Mouse (Mus musculus) embryo, embryonic 10 days (tissue): ENCODE results near the gene Igsf23.
A peak's percentile ranks its signal among the peaks of the same experiment; 100 is the strongest.
"Not testable (repeated sequence)": the region's sequence is repeated elsewhere in the genome, so short reads cannot be mapped to it uniquely, and the experiment has no call there.

Source experiments
- DNase-seq: peaks from one replicate; pipeline ENCODE4 v3.0.0-alpha.2; 2015; ENCODE audit warnings: low spot score

Gene Igsf23

GRCm38 (mm10) chr7:19950589-19950988, at the start of gene Igsf23:
TSS of gene Igsf23 (minus strand) at chr7:19950756.
- peak; percentile 32 for DNase-seq

- DNase-seq, result not testable (repeated sequence)
Measured at GRCm38 (mm10) chr7:19996721-19997120, 46.2 kb upstream of the Igsf23 start.

GRCm38 (mm10) chr7:19991165-19991564, 40.6 kb upstream of the Igsf23 start, which contains the start of gene Nlrp9b:
TSS of gene Nlrp9b (plus strand) at chr7:19991465.
- not testable (repeated sequence) for DNase-seq

- DNase-seq, result no peak
Measured at GRCm38 (mm10) chr7:19971516-19971915, 21.0 kb upstream of the Igsf23 start.

GRCm38 (mm10) chr7:19970196-19970595, 19.6 kb upstream of the Igsf23 start:
- DNase-seq, result no peak

DNA sequence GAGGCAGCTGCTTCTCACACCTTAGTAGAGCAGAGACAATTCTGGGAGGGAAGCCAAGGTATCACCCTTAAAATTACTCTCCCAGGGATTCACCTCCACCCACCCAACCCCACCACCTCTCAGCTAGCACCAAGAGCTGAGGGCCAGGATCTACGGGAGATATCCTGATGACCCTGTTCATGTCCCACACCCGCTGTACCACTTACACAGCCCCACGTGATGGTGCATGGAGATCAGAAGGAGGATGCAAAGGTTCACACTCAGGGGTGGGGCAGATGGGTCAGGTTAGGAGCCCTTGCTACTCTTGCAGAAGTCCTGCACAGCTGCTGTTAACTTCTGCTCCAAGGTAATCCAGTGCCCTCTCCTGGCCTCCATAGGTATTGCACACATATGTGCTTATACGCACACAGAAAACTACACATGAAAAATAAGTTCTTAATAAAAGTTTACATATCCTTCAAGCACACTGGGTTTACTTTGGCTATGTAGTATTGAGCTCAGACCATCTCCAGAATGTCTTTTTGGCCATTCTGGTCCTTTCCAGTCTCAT, 19.1 kb upstream of the Igsf23 start:
- no peak for DNase-seq

- no peak for DNase-seq
Measured at GRCm38 (mm10) chr7:19969106-19969505, 18.6 kb upstream of the Igsf23 start.

DNA sequence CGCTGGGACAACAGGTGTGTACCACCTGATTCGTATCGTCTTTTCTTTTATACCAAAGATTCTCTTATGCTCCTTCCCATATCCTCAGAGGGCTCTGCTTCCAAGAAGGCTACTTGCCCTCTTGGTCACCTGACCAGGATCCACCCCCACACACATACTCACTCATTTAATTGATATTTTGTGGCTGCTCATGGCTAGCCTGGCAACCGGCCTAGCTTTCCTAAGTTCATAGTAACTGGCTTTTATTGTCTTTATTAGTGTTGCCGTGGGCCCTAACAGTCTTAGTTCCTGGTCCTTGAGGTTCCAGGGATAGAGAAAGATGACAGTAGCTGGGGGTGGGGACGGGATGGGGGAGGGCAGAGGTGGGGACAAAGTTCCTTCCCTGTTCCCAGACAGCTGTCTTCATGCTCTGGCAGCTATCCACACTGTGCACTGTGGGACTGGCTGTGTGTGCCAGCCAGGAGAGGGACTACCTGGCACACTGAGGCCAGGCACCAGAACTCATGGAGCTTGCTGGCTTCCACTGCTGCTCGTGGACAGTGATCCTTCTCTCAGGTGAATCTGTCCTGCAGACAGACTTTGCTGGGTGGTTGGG, 14.5 kb upstream of the Igsf23 start, which contains the start of gene Ceacam20:
TSS of gene Ceacam20 (plus strand) at position 428 of the 595 bp plus-strand sequence.
- DNase-seq, result no peak

GRCm38 (mm10) chr7:19962423-19962822, 11.9 kb upstream of the Igsf23 start:
- DNase-seq, result no peak

GRCm38 (mm10) chr7:19956341-19956781, 5.8 kb upstream of the Igsf23 start:
- peak; percentile 92 for DNase-seq

DNA sequence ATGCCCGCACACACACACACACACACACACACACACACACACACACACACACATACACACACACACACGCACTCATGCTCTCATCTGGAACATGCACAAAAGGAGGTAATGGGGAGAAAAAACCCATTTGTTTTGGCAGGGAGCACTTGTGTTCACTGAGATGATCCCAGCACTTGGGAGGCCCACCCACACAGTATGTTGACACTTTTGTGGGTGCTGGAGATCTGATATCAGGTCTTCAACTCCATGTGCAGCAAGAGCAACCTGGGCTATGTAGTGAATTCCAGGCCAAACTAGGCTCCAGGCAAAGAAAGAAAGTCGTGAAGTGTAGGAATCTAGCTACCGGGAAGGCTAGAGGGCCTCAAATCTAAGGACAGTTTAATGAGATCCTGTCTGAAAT, 5.3 kb upstream of the Igsf23 start:
- no peak for DNase-seq

- peak; percentile 51 for DNase-seq
Measured at GRCm38 (mm10) chr7:19953054-19953453, 2.5 kb upstream of the Igsf23 start.

GRCm38 (mm10) chr7:19952320-19952986, 1.9 kb upstream of the Igsf23 start:
- peak; percentile 28 for DNase-seq

DNA sequence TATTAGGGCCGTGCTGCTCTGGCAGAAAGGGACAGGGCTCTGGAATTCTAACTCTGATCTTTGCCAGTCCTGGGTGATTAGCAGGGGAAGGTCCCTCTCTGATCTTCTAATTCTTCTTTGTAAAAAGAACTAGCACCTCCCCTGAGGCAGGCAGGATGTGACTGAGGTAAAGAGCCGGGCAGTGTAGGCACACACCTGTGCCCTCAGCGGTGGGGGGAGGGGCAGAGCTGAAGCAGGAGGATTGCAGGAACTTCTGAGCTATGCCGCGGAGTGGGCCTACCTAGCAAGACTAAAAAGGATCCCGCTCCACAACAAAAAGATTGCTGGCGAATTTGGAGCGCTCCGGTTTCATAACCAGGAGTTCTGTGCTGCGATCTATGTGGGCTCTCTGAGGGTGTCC, 560 bp downstream of the Igsf23 start:
- no peak for DNase-seq

DNA sequence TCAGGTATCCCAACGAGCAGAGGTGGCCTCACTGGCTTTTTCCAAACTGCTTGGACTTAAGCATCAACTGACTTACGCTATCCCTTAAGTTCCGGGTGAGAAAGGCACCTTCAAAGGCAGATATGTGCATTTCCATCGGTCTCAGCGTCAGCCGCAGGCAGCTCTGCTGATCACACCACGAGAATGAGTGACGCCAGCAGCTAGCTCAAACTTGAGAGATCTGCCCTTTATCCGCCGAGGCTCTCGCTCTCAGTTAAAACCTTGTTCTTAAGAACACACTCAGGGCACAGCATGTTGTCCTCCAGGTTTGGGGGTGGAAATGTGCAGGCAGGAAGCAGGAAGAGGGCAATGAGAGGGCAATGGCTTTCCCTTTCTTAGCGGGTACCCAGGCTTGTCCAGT, 1.6 kb downstream of the Igsf23 start:
- no peak for DNase-seq

DNA sequence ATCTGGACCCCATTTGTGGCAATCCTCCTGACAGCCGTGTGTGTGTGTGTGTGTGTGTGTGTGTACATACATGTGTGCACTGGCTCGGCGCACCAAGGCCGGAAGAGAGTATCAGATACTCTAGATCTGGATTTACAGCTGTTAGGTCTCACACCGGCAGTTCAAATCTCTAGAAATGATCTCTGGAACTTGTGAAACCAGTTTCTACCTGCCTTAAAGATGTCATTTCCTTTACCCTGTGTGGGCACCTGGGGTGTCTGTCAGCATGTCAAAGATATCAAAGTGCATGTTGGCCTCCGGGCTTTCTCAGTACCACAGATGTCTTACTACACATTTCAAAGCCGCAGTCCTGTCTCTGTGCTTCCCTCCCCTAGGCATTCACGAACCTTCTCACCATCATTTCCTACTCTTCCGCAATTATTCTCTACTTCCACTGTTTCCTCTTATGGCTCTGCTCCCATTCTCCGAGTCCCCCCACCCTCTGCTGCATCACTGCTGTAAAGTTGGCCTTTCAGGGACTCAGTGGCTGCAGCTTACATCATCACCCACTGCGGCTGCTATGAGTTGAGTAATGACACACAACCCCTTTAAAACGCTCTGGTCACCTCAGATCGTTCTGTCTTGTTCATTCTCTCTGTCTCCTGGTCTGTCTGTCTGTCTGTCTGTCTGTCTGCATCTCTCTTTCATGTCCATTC, 4.6 kb downstream of the Igsf23 start:
- DNase-seq, result no peak

DNA sequence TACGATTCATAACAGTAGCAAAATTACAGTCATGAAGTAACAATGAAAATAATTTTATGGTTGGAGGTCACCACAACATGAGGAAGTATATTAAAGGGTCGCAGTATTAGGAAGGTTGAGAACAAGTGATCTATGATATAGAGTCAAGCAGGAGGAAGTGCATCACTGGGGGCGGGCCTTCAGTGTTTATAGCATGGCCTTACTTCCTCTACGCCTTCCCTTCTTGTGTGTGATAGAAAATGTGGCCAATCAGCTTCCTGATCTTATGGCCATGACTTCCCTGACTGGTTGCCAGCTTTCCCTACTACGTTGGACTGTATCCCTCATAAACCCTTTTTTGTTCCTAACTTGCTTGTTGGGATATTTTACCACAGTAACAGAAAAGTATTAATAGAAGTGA, 5.4 kb downstream of the Igsf23 start:
- DNase-seq, result no peak

DNA sequence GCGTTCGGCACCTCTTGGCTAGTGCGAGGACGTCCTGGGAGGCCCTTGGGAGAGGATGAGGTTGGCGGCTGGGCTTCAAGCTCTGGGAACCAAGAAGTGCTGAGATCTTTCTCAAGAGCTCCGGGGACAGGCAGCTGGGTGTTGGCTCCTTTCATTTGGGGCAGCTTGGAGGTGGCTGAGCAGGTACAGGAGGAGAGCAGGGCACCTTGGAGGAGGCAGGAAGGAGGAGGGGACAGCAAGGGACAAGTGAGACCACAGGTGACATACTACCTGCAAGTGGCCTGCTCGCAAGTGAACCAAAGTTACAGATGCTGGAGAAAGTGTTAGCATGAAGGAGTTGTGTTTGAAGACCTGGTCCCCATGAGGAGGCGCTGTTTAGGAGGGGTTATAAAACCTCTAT, 5.8 kb downstream of the Igsf23 start:
- DNase-seq, result no peak

DNA sequence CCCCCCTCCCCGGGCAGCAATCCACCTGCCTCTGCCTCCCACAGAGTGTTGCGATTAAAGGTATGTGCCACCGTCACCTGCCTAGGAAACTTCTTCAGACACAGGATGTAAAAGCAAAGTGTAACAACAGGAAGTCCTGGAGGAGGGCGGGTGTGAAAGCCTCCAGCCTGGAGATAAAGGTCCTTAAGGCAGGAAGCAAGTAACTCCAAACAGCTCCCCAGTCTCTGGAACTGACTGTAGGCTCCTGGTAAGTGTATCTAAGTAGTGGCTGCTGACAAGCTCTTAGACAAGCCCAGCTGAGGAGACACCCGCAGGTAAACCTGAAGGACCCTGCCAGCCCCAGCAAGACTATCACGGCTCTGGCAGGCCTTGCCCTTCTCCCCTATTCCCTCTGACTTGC, 10.3 kb downstream of the Igsf23 start:
- no peak for DNase-seq

GRCm38 (mm10) chr7:19939555-19940235, 10.9 kb downstream of the Igsf23 start:
- no peak for DNase-seq

DNA sequence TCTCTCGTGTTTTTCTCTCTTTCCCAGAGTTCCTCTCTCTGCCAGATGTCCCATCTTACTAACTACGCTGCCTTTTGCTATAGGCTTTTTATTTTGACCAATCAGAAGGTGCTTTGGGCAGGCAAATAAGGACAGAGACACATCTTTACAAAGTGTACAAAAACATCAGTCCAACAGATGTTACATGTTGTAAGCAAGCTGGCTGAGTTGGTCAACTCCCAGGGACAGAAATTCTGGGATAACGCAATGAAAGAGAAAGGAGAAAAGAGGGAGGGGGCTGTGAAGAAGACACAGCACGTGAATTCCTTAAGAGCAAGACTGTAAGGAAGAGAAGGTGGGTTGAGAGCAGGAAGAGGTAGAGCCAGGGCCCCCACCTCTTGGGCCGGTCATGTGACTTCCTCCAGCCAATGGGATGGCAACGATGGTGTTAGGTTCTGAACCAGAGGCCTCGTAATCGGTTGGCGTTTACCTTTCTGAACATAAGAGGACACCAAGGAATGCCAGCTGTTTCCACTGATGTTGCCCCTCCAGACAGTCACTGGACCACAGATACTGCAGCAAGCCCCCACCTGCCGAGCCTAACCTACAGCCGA, 13.2 kb downstream of the Igsf23 start:
- DNase-seq, result no peak

DNA sequence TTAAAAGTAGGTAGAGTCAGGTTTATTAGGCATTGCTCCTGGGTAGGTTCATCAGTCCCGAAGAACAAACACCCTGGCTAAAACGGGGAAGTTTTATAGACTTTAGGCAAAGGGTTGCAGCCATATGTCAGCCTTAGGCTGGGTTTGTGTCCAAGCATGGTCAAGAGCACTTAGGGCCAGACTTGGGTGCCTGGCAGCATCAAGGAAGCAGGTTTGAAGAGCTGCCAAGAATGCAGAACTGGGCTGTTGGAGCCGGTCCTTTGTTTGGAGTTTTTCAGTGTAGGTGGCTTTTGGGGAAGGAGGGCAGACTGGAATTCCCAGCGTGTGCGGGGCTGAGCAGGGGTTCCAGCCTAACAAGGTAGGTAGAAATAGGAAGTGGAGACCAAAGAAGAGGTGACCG, 14.6 kb downstream of the Igsf23 start:
- DNase-seq, result no peak
